Mouse (Mus musculus): Measurements from ENCODE around the gene Xrcc4.
"Not testable (repeated sequence)": the region's sequence is repeated elsewhere in the genome, so short reads cannot be mapped to it uniquely, and the experiment has no call there.

Gene Xrcc4

DNA sequence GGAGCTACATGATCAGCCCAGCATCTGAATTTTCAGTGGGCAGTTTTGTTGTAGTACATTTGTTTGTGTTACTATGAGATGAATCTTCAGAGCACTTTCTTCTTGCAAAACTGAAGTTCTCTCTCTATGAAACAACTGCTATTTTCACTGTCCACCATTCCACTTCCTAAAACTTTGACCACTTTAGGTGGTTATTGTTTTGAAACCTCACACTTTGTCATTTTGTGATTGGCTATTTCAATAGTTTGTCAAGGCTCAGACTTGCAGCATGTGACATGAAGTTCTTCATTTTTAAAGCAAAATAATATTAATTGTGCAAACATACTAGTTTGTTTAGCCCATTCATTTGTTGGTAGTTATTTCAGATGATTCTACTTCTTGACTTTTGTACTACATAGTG lies 280.4 kb downstream of the Xrcc4 start:
- DNase-seq = no peak

DNA sequence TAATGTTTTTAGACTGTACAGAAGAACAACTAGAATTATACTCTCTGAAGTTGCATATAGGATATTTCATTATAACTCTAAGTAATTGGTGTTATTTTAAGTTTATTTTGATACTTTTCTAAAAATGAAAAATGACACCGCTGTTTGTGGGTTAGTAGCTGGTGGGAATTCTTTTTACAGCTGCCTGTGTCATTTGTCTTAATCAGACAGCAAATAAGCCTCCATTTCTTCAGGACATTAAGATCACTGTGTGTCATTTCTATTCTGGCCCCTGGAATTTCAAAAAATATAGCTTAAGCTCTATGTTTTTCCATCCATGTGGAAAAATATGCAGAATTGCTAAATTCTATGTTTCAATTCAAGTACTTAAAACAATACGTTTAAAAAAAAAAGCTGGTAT lies 287.5 kb downstream of the Xrcc4 start:
- no peak for DNase-seq

DNA sequence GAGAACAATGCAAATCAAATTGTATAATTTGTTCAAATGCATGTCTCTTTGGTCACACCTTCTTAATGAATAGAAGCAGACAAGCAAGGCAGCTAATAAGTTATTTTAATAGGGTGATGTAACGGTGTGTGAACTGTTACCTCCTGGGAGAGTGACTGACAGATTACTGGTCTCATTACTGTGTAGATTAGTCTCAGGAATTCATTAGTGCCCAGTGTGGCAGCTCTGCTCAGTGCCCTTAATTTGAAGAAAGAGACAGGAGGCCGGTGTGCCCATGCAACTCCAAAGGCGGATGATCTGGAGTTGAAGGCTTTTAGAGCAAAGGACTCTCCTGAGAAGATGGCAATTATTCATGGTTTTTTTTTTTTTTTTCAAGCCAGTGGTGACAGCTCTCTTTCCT lies 291.7 kb downstream of the Xrcc4 start:
- no peak for DNase-seq

DNA sequence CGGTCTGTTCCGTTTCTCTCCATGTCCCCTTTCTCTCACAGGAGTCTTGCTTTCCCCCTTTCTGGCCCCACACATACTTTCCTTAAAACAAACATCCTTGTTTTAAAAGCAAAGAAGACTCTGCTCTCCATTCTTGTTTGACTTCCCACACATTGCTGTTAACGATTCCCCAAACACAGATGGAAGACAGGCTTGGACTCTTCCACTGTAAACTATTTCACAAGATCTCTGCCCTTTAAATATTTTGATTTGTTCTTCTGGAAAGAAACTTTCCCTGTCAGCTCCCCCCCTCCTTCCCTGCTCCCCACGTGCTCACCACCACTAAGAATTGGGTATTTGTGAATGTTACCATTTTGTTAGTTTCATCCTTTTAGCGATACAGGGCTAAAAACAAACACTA lies 297.9 kb downstream of the Xrcc4 start:
- no peak for DNase-seq

DNA sequence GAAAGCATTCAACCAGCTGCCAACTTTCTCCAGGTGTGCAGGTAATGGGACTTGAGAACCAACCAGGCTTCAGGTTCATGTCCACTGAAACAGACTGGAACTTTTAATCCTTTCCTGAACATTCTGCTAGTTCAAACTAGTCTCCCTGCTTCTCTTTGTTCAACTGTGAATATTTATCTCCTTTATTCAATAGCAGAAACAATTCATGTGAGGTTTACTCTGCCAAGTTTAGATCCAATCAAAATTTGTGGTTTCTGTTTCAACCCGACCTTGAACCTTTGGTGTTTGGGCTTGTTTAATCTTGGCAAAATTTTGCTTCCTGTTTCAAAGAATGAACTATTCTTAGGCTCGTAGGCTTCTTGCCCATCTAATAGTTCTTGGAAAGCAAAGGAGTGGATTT lies 306.5 kb downstream of the Xrcc4 start:
- DNase-seq = no peak

DNA sequence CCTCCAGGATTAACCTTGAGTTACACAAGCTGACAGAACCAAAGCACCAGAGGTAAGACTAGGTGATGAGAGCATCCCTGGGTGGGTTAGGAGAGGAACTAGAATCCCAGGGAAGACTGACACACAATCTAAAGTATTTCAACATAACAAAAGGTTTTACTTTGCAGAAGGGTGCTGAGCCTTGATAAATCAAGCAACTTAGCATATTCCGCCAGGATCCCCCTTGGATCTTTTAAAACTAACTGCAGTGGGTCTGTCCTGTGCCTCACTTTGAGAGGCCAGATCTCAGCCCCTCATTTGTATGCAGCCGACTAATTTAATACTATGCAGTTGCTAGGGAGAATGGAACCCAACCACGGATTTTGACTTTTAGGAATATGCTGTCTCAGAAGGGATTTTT lies 309.1 kb downstream of the Xrcc4 start:
- no peak for DNase-seq

DNA sequence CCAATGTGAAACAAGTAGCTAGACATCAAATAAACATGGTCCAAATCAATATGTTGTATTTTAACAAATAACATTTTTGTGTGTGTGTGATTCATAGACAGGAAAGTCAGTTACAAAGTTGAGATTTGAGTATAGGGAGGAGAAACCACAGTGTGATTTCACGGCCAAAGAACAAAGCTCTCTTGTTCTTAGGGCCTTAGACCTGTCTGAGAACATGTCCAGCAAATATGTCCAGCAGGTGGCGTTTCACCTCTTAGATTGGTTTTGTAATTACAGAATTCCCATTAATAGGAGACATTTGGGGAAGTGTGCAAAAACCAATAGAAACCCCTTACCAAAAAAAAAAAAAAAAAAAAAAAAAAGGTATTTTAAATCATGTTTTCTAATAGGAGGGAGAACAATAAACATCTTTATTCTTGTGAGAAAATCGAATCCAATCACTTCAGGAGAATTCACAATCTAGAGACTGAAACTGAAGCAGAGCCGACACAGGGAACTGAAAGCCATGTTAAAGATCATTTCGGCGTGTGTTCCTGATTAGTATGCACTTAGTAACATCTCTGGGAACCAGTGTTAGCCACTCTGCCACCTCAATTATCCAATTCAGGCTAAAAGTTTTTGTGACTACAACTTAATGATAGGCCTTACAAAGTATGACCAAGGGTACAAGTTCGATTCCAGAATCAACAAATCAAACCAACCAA lies 310.0 kb downstream of the Xrcc4 start:
- peak; percentile 26 to 62 for DNase-seq

DNA sequence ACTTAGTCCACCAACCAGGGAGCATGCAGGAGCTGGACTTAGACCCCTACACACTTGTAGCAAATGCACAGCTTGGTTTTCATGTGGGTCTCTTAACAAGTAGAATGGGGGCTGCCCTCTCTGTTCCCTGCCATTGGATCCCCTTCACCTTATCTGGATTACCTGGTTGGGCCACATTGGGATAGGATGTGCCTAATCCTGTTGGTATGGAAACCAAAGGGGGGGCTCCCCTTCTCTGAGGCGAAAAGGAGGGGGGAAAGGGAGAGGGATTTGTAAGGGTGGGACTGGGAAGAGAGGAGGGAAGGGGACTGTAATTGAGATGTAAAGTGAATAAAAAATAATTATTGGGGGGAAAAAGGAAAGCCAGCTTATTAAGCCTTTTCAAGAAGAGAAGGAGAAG lies 311.6 kb downstream of the Xrcc4 start:
- no peak for DNase-seq

DNA sequence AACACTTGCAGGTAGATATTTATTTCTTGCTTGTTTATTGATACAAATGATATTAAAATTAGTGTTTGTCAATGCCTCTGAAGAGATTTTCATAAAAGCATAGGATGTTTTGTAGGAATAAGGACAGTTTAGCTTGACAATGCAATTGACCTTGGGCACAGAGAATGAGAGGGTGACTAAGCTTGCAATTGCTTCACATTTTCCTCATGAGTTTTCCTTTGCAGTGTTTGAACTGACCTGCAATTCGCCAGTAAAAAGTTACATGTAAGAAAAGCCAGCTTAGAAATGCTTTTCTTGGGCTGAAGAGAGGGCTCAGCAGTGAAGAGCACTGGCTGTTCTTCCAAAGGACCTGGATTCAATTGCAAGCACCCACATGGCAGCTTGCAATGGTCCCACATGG lies 312.3 kb downstream of the Xrcc4 start:
- no peak for DNase-seq

DNA sequence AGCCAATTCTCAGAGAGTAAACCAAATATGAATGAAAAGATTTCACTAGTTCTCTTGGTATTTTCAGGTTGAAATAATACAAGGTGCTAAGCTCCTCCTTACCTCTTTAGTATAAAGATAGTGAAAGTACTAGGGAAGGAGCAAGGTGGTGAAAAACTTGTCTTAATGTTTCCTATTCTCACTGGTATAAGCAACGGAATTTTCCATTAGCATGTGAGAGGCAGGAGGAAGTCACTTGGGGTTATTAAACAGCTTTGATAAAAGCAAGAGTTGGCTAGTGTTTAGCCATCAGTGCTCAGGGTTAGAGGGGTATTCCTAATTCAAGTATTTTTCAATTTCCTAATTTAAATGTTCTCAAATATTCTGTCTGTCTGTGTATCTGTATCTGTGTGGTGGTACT lies 322.9 kb downstream of the Xrcc4 start:
- DNase-seq = no peak

DNA sequence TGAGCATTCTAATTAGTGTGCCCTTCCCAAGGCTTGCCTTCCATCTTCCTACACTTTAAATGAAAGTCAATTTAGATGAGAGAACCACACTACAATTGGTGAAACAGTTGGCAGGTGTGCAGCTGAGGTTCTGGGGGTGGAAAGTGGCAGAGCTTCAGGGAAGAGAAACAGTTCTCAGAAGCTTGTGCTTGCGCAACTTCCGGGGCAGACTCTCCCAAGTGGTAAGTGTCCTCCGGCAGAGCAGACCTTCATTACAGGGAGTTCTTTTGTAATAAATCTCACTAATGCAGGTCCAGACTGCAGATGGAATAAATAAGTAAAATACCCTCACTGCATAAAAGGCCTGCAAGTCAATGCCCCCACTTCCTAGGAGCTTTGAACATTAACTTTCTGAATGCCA lies 323.4 kb downstream of the Xrcc4 start:
- no peak for DNase-seq

DNA sequence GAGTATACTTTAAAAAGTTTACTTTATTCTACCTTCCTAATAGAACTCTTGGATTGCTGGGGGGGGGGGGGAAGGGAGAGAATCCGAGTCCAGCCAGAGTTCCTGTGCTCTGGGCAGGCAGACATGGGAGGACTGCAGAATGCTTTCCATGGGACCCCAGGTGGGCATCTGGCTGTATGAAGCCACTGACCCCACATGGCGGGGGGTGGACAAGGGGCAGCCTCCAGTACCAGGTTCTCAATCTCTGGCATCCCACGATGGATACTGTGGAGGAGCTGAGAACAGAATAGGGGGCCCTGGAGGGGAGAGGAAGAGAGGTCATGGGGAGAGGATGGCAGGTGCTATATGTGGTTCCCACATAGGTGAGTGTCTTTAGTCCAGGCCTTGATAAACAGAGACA lies 327.1 kb downstream of the Xrcc4 start:
- no peak for DNase-seq

DNA sequence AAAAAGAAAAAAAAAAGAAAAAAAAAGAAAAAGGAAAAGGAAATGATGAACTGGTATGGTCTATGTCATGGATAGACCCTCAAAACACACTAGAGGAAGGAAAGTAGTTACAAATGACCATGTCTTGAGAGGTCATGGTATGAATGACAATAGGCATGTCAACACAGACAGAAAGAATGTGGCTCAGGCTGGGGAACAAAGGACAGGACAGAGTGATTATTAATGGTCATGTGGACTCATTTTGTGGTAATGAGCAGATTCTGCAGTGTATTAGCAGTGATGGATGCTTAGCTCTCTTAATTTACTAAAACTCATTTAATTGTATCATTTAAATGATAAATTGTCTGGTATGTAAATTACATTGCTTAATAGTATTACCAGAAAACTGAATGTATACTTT lies 333.1 kb downstream of the Xrcc4 start:
- DNase-seq = no peak

DNA sequence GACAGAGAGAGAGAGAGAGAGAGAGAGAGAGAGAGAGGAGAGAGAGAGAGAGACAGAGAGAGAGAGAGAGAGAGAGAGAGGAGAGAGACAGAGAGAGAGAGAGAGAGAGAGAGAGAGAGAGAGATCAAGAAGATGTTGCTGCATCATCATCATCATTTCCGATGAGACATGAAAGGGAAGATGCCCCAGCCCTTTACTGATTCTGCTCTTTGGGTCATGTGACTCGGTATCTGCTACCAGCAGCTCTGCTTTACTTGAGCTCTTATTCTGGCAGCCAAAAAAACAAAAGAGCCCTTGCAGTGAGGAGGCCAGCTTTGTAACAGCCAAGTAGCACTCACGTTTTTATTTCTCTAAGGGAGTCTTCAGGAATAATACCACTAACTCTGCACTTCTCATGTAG lies 338.8 kb downstream of the Xrcc4 start:
- not testable (repeated sequence) for DNase-seq

DNA sequence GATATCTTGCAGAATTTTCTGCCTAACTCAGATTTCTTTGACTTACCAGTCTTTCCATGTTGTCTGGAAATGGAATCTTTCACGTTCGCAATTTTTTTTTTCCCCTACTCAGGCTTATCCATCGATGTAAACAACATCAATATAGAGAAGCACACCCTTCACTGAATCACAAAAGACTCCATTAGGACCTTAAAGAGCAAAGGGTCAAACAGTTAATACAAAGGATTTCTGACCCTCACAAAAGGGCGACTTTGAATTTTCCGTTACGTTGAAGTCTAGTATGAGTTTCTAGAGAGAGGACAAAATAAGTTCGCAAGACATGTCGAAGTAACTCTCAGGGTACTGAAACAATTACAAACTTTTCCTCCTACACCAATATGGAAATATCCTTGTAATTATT lies 346.2 kb downstream of the Xrcc4 start:
- DNase-seq = no peak

DNA sequence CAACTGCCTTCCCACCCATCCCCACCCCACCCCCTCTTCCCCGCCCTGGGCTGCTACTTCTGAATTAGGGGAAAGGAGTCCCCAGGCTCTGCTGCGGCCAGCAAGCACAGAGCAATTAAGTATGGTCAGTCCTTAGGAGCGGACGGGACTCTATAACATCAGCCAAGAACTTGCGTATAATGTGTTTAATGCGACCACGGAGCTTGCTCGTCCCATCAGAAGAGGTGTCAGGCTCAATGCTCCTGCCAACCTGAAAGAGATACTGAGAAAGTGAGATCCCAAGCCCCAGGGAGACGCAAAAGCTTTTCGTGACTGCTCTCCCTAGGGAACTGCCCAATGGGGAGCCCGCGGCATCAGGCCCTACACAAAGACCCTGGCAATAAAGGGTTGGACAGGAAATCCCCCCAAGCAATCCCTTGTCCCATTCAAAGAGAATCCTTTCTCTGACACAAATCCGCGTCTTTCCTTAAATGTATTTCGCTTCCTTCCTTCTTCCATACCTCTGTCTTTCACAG lies 346.7 kb downstream of the Xrcc4 start:
- no peak for DNase-seq

DNA sequence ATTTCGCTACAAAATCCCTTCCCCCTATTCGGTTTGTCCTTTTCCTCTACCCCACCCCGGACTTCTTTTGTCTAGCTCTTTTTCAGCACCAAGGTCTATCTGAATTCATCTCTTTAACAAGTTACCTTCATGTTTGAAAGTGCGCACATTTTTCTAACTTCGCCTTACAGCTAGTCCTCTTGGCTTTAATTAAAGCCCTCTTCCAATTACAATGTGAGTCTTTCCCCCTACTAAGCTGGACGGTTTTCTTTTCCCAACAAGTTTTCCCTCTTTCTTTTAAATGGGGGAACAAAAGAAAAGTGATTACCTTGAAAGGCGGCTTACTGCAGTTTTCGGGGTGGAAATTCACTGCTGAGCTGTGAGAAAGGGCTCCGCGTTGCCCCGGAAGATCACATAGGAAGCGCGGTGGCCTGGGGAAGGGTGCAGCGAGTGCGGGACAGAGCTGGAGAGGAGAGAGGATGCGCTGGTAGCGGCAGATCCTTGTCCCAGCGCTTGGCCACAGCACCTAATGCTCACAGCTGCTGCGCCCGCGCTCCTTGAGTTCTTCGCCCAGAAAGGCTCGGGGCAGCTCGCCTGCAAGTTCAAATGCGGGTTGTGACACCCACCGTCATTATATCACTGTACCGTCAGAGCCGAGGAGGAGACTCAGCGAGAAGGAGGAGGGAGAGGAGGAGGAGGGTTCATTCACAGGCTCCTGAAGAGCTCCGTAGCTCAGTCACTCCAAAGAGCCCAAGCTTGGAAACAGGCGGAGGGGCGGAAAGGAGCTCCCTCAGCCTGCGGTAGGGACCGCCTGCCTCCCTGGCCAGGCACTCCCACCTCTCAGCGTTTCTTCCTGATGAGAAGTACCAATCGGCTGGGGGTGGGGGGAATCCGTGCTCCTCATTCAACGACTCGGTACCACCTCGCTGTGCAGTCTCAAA lies 347.4 kb downstream of the Xrcc4 start, which contains the start of gene Vcan:
Gene Vcan, minus strand, starts transcription at position 744 of the 920 bp plus-strand sequence.
- peak in 1 of 2 experiments; percentile 14 for DNase-seq

DNA sequence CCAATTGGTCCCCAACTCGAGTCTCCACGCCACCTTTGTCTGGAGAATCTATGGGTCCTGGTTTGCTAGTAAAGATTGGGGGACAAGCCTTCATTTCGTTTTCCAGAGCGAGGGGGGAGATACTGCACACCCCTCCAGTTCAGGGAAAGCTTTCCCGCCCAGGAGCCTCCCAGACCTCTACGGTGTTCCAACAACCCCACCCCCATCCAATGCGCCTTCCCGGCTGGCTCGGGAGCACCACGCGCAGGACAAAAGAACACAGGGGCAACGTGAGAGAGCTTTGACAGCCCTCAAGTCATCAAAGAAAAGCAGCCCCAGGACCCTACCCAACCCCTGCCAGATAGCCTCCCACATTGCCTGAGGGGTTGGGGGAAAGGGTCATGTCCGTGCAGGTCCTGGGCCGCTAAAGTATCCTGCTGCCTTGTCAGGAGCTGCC lies 348.3 kb downstream of the Xrcc4 start:
- DNase-seq = no peak

DNA sequence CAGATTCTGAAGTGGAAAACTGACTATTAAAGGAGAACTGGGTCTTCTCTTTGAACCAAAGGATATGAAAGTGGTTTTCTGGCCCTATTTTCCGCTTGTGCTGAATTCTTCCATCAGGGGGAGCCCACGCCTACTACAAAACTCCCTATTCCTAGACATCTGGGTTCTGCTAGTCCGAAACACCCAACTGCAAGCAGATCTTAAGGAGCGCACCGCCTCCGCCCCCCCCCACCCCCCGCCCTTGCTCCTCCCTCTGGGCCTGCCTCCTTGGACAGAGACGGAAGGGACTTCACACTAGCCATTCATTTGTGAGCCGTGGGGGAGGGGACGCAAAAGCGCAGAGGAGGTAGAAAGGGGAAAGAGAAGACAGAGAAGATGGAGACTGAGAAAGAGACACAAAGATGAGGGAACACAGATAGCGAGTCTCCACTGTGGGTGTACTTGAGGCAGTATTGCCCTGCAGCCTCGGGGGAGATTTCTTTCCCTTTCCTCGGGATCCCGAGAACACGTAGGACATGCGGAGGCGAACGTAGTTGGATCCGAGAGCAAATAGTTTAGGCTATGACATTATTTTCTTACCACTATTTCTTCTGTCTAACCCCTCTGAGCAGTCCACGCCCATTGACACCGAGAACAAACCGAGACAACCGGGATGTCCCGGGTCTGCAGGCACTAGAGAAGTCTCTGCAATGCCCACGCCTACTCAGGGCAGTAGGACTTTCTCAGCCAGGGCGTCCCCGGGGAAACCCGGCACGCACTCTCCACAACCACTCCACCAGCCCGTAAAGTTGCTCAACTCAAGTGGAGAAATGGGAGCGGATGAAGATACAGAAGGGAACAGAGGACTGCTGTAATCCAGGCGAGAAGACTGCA lies 348.9 kb downstream of the Xrcc4 start:
- peak; percentile 33 to 38 for DNase-seq

DNA sequence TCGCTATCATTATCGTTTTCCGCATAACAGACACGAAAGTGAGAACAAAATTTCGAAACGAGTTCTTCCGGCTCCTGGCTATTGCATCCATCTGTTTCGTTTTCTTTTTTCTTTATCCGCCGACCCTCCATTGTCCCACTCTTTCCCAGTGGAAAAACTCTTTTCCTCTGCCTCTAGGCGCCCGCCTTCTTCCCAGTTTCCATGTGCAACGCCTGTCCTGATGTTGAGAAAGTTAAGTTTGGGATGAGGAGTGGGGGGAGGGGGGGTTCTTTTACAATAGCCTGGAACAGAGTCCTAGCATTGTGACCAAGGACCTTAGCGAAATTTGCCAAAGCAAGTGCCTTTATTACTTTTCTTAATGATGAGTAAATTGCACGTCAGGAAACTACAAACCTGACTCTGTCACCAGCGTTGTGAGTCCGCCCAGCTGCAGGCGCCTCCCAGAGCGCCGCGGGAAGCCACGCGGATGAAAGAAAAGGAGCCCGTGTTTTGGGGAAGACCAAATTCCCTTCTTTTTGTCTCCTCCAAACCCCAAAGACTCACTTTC lies 349.6 kb downstream of the Xrcc4 start:
- DNase-seq = no peak

DNA sequence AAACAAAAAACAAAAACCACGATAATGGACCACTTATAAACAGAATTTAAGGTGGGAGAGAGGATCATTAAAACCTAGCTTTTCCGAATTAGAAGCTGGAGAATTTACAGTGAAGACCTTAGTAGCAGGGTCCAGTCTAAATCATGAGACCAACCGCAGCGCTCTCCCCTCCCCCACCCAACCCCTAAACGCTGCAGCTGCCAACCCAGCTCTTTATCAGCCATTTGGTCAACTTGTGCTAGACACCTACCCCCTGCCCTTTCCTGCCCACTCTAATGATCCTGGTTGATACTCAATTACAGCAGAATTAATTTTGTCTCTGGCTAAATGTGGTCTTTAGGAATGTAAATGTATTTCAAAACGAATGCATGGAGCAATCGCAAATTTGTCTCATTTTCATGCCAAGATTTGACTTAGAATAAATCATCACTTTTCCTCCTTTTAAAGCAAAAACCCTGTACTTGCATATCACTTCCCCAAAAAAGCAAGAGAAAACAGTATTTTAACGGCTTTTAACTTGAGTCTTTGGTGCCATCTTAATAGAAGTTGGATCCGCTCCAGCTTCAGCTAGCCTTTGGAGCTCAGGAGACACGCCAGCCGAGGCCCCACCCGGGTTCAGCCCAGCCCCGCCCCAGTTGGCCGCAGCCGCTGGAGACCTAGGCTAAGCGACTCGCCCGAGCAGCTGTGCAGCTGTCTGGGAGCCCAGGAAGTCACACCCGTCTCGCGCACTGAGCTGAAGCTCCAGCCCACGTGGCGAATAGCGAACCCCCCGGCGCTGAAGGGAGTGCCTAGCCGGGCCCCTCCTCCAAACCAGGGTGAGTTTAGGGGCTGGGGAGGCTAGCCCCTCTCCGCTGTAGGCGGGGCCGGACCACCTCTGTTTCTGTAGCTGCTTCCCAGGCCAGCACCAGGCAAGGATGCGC lies 350.4 kb downstream of the Xrcc4 start:
- DNase-seq = peak; percentile 27 to 38

All from cerebellum, postnatal 36 days (tissue).